Mouse (Mus musculus): Measurements from ENCODE around the gene Zmat5.

Gene Zmat5

DNA sequence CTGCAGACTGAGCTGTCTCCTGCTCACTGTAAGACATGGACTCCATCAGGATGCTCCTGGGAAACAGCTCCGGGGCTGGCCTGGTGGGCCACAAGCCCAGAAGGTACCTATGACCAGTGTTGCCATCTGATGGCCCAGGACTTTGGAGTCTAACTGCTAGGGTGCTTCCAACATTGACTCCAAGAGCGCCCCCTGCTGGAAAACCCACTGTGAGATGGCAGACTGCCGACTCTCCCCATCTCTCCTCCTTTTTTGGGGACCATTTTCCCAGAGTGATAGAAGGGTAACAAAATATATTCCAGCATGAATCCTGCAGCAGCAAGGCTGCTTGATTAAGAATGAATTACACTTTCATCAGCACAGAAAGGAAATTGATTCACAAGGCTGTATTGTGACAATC lies 68.4 kb downstream of the Zmat5 start:
- DNase-seq (ENCODE audit: low read depth, low spot score): peak; percentile 61

- no peak for DNase-seq (ENCODE audit: low read depth, low spot score)
Observed at GRCm38 (mm10) chr11:4780927-4781326, 76.4 kb downstream of the Zmat5 start.

DNA sequence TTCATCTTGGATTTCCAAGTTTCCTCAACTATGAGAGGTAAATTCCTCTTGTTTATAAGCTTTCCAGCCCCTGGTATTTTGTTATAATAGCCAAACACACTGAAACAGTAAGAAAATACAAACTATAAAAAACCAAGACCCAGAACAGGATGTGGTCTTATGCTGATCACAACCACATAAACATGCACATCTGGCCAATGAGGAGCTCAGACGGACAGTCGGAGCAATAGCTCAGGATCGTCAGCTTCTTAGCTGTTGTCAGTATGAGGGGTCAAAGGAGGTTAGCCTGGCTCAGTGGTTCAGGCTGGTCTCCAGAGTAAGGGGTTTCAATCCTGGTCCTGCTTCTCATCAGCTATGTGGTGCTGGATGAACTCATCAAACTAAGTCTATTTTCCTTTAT lies 78.6 kb downstream of the Zmat5 start:
- no peak for DNase-seq (ENCODE audit: low read depth, low spot score)

DNA sequence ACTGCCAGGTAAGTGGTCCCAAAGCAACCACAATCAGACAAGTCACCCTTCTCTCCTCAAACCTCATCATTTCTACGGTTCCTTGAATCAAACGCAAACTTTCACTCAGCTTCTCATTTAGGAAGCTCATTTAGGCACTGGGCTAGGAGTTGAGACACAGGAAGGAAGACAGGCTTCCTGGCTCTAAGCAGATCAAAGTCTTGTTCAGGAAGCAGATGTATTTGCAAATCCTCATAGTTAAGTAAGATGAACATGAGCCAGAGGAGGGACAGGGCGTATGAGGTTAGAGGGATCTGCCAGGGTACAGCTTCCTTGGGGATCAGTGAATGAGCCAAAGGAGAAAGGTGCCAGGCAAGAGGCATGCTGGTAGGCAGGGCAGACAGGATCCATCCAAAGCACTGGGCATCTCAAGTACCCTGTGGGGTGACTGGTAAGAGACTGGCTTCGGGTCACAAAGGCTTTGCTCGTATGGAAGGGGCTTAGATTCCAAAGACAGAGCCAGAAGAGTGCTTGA lies 80.2 kb downstream of the Zmat5 start:
- no peak for DNase-seq (ENCODE audit: low read depth, low spot score)

All from 3T3-L1 (cell line).